Mouse (Mus musculus): ENCODE data around the gene Camta1.

DNA sequence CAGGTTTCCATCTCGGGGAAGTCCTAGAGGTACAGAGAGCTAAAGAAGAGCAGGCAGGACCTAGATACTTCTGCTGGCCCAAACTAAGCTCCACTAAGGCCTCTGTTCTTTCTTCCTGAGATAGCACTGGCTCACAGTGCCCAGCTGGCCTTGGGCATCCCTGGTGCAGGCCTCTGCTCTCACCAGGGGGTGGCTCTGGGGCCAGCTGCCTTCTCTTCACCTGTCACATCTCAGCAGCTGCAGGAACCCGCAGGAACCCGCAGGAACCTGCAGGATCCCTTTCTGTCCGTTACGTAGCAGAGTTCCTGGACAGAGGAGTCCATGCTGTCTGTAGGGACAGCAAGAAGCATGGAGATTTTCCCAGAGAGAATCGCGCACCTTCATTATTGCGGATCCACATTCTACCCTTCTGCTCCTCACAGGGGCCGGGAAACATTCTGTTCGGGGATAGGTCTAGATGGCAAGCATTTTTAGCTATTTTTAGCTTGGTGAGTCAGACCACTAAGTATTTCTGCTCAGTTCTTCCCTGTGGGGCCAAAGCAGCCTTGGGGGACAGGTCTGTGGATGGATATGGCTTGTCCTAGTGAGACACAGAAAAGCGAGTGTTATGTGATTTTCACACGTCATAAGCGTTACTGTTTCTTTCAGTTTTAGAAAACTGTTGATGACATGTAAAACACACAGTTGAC lies 566.0 kb downstream of the Camta1 start:
- TF ChIP-seq CTCF (conservative IDR thresholded peaks at IDR 0.05; ENCODE audit: insufficient read depth, insufficient read length, low read depth, low read length), result no peak
- no peak for TF ChIP-seq POLR2A (IDR thresholded peaks at IDR 0.05; ENCODE audit: low read depth, low read length)
